Mouse (Mus musculus): ENCODE data around the gene Hpd.

DNA sequence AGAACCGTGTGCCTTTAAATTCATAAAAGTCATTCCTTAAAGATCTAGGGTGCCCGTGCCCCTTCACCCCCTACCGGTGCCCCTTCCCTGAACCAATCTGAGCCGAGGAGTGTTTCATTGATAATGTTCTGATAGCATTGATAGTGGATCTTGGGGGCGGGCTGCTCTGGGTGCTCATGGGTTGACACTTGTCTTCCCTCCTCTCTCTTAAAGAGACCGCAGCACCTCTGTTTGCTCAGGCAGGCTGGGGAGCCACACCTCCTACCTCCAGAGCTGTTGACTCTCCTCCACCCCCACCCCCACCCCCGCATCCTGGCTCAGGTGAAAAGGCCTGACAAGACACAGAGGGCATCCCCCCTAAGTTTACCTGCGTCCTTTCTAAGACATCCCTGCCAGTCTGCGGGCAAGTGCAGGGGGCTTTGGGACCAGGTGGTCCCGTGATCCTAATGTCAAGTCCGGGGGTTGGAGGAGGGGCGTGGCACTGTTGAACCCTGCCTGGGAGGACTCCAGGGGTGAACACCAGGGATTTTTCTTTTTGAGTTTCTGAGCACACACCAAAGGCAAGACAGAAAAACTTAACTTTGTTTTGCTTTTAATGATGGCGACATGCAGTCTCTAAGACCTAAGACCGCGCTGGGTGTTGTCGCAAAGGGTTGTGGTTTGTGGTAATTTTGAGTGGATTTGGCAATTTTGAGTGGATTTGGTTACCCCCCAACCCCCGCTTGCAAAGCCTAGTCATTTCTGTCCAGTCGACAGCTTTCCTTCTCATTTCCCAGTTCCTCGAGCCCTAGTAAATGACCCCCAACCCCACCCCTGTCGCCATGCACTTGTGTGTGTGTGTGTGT is 37.6 kb downstream of the Hpd start:
- TF ChIP-seq CTCF (IDR thresholded peaks at IDR 0.05; ENCODE audit: control insufficient read depth, insufficient read depth, insufficient read length) (no peak), MYOG (IDR thresholded peaks at IDR 0.05; ENCODE audit: control insufficient read depth, extremely low read depth, insufficient read length) (no peak), MYOD1 (IDR thresholded peaks at IDR 0.05; ENCODE audit: control insufficient read depth, insufficient read length, low read depth) (no peak), CEBPB (IDR thresholded peaks at IDR 0.05; ENCODE audit: low read depth) (no peak)
